Mouse (Mus musculus) urinary bladder, postnatal 10 days (tissue): Measurements from ENCODE around the gene Gnai2.
A peak's percentile ranks its signal among the peaks of the same experiment; 100 is the strongest.

Experiments
- DNase-seq: peaks from one replicate; pipeline ENCODE4 v3.0.0; 2022; ENCODE audit warnings: low spot score

The Gnai2 gene

DNA sequence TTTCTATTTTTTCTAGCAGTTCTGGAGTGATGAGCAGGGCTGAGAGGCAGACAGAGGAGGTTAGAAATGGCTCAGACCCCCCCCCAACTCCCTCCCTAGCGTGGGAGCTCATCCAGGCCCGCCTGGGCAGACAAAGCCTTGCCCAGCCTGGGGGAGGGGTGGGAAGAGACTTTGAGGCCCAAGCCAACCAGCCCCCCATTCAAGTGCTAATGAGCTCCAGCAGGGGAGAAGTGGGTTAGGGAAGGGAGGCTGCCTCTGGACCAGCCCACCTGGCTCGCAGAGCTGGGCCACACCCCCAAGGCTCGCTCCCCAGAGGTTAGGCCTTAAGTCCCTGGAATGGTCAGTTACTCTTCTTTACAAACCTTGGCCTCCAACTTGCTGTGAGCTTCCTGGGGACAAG lies 4.6 kb downstream of the Gnai2 start:
- DNase-seq, result no peak

GRCm38 (mm10) chr9:107629901-107630425 lies 5.2 kb downstream of the Gnai2 start:
- DNase-seq, result no peak

- DNase-seq, result no peak
Measured at GRCm38 (mm10) chr9:107629411-107629730, 5.8 kb downstream of the Gnai2 start.

DNA sequence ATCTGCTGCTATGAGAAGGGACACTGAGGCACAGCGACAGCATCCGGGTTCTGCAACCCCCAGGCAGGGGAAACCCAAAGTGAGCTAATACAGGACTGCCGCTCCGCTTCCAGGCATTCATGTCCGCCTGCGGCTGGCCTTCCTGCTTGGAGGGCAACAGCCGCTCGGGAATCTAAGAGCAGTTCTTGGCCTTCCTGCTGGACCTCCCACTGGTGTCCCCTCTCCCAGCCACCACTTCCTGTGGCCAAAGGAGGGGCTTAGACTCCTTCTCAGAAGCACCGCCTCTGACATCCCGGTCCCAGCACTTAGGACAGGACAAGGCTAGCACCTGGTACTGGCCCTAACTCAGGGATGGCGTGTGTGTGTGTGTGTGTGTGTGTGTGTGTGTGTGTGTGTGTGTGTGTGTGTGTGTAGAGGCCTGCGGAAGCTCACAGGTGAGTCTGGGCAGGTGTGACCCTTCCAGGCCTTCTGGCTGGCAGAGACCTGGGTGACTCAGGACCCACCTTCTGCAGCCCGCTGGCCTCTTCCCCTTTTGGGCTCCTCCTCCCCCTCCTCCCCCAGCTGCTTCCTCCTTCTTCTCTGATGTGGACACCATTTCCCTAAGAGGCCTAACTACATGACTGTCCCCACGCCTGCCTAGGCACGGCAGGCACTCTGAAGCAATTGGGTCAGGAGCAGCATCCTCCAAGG lies 6.3 kb downstream of the Gnai2 start:
- no peak for DNase-seq

- no peak for DNase-seq
Measured at GRCm38 (mm10) chr9:107627387-107628255, 7.5 kb downstream of the Gnai2 start.

DNA sequence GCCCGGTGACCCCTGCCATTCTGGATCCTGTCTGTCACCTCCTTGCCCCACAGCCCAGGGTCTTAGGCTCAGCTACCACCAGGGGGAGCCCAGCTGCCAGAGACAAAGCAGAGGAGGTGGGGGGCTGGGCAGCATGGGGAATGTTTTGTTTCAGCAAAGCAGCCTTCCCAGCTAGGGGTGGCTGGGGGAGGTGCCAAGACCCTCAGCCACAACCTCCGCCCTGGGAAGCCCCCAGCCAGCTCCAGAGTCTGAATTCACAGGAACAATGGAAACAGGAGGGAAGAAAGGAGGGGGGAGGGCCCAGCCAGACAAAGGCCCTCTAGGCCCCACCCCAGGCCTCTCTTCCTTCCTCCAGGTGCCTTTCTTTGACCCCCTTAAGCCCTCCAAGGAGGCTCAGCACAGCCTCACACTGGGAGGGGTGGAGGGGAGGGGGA lies 8.3 kb downstream of the Gnai2 start:
- DNase-seq, result no peak

DNA sequence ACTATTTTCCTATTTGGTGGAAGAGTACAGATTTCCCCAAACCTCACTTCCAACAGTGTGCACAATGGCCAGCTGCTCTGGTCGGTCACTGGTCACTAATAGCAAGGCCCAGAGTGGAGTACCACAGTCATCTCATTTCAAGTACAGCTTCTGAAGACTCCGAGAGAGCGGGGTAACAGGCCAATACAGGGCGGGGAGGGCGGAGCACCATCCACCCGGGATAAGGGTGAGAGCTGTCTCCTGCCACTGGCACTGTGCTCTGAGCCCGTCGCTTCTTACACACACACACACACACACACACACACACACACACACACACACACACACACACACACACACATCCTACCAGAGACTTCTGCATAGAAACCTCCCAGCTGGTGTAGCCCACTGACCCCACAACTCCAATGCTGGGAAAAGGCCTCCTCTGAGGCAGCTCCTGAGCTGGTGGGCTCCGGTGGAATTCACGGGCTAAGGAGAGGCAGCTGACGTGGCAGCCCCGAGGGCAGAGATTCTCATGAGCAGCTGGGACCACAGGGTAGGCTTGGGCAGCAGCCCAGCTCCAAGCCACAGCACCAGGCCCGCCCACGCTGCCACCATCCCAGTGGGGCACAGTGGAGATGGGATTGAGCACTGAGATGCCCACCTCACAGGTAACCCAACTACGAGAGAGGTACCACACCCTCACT lies 8.9 kb downstream of the Gnai2 start:
- no peak for DNase-seq

GRCm38 (mm10) chr9:107625351-107626128 lies 9.6 kb downstream of the Gnai2 start:
- DNase-seq, result no peak

DNA sequence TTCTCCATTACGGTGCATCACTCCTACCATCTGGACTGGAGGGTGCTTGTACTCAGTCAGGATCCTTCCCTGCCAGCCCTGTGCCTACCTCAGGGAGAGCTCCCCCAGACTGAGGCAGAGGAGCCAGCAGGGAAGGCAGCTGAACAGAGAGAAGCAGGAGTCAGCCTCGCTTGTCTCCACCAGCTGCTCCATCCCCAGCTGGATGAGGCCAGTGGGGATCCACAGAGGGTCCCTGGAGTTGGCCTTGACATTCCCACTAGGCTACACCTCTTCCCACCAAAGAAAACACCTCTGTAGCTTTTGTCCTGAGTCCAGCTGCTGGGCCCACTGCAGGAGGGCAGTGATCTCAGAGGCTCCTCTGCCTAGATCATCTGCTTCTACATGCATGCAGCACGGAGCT lies 10.2 kb downstream of the Gnai2 start:
- DNase-seq, result no peak

DNA sequence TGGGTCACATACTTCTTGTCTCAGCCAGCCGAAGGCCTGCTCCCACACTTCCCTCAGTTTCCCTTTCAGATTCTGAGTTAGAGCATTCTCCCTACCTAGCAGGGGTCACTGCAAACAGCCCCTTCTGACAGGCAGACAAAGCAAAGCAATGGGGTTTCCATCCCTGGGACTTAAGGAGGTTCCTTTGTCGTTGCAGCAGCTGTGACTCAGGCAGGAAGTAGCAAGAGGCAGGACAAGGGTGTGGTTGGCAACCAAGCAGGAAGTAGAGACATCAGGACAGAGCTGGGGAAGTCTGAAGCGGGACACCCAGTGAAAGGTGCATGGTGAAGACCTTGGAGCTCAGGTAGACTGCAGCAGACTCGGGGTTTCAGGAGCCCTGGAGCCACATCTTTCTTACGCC lies 10.6 kb downstream of the Gnai2 start:
- no peak for DNase-seq

DNA sequence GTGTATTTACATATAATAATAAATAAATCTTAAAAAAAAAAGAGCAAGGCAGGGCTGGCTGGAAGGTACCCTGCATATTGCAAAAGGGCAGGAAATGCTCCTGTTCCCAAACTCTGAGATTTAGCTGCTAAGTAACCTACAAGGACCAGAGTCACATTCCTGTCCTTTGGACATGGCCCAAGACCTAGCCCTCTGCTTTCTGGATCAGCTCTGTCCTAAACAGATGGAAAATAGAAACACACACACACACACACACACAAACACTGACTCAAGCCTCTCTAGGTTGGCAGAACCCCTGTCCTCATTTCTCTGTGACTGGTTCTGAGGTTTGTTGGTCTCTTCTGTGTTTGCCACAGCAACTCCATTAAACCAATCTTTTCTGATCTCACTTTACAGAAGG lies 14.2 kb downstream of the Gnai2 start:
- no peak for DNase-seq

GRCm38 (mm10) chr9:107619546-107619879 lies 15.7 kb downstream of the Gnai2 start:
- no peak for DNase-seq

DNA sequence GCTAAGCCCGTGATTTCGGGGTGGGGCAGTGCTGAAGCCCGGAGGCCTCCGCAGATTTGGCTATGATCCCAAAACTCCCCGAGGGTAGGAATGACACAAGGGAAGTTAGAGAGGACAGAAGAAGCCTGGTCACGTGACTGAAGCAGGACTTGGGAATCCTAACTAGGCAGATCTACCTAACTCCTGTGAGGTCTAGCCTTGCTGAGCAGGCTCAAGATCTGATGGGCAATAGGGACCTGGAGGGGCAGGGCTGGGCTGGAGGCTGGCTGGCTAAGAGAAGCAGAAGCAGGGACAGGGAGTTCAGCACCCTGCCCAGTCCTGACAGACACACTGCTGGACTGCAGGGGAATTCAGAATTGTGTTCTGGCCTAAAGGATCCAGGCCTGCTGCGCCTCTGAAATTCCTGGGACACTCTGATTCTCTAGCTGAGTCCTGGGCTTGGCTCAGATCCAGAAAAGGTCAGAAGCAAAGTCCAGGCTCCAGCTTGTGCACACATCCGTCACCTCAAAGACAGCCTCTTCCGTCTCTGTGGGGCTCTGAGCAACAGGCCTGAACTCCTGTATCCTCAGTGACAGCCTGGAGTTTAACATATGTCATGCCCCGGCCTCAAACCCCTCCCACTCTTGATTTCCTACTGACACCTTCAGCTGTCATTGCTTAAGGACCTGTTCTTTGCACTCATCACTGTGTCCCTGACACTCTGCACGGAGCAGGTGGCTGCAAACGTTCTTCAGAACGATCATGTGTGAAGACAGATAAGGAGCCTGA lies 16.2 kb downstream of the Gnai2 start:
- no peak for DNase-seq

- no peak for DNase-seq
Measured at GRCm38 (mm10) chr9:107618098-107618497, 17.1 kb downstream of the Gnai2 start.

DNA sequence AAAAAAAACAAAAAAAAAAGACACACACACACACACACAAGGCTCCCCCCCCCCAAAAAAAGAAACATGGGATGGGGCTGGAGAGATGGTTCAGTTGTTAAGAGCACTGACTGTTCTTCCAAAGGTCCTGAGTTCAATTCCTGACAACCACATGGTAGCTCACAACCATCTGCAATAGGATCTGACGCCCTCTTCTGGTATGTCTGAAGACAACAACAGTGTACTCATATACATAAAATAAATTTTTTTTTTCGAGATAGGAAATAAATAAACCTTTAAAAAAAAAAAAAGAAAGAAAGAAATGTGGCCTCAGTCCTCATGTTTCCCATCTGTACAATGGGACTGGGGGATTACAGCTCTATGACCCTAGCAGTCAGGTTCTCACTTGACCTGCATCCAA lies 17.7 kb downstream of the Gnai2 start:
- no peak for DNase-seq

DNA sequence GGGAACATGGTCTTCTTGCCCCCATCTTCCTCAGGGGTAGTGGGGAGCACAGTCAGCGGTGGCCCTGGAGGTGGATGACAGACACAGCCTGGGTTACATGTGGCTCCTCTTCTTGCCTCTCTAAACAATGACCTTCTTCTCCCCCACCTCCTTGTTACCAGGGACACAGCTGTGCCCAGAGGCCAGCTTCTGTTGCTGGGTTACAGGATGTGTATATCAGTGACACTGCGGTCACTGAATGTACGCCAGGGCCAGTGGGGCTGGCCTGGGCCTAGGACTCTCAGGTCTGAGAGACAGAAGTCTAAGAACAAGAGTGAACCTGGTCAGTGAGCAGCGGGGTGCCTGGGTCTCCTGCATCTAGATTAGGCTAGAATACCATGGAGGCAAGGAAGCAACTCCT lies 20.1 kb downstream of the Gnai2 start:
- no peak for DNase-seq

DNA sequence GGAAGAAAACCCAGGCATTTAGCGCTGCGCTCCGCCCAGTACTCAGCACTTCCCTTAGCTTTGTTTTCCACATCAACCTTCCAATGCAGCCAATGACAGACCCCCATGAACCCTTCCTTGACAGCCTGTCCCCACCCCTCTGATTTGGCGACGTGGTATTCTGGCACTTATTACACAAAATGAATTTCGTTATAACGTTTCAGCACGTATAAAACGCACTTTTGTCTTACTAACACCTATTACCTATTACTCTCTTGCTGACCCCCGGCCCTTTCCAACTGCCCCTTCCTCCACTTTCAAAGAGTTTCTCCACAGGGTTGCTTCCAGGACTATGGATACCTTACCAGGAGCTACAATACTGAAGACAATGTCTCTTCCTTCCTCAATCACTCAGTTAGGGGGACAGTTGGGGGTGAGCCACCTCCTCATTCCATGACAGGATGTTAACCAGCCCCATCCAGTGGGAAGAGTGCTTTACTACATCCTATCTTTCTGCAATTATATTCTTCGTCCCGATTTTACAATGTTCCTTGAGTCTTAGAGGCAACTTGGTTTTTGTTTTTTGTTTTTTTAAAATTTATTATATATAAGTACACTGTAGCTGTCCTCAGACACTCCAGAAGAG lies 22.1 kb downstream of the Gnai2 start:
- DNase-seq, result no peak

GRCm38 (mm10) chr9:107612191-107612944 lies 22.8 kb downstream of the Gnai2 start:
- DNase-seq, result peak; percentile 98

DNA sequence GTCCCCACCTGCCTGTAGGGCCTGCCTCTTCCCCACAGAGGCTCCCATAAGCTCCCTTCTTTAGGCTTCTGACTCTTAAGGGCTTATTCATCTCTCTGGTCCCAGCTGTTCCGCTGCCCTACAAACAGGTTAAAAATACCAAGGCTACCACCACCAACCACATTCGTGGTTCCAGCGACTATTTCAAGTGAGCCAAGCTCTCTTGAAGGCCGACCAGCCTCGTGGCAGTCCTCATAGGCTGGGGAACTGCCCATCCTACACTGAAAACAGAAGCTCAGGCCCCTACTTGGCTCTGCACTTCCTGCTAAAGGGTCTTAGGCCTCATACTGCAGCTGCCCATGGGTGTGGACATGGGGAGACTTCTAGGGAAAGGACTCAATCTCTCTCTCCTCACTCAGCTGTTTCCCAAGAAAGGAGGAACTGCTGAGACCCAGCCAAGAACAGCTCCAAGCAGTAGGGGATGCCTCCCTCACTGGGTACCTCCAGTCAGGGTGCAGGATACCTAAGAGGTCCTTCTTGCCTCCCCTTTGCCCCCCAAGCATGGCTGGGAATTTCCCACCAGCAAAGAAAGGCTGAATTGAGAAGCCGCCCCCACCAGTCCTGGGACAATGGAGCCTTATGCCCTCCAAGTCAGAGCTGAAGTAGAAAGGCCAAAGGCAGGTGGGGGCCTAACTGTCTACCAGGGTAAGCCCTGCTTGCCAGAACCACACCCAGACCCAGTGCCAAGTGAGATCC lies 23.5 kb downstream of the Gnai2 start:
- no peak for DNase-seq
